In the genomic region with DNA sequence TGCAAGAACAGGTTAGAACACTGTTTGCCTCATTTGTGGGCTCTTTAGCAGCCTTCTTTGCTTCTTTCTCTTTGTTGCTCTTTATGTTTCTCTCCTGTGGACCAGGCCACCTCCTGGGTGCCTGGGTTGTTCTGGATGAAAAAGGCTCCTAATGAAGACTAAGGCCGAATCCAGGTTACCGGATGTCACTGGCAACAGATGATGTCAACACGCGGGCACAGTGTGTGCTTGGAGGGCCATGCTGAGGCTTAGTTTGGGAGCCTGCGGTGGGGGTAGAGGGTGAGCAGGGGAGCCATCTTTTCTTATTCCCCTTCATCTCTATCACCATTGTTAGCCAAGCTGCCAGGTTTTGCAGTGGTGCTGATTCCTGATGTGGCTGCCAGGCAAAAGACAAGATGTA, we compare ENCODE assay signal across 24 mouse cellular contexts. TPM values are rescaled to one million over a fixed set of nuclear protein-coding genes. Genes with fewer than 3 reads are reported as not detected.
DNase-seq lines count a peak whose midpoint lies in the region; ATAC-seq and TF ChIP-seq lines count a peak whose summit lies in the region.
"Had no signal": no experiment of that assay in that cellular context is flagged by ENCODE, and none has a peak within 500 bp of the region (broad histone marks: within the 10 kb centered on the region; RNA-seq: fewer than 3 reads in every experiment).

No protein-coding gene starts in this region.

- TF ChIP-seq POLR2A in heart, adult 2 months (IDR thresholded peaks at IDR 0.05; ENCODE audit: insufficient read depth, low read depth, low read length) = no peak

- peak; percentile 84 for DNase-seq in heart, adult 11 months
- no peak for DNase-seq in heart, adult 2 months
- peak; percentile 7 for DNase-seq in liver, postnatal 0 days
- no peak for DNase-seq in ES-E14 (ENCODE audit: low read depth, low spot score)
- DNase-seq in c-Kit-positive CD71-positive TER-119-positive erythroid progenitor cells, embryonic 14.5 days (ENCODE audit: low spot score) = no peak
- DNase-seq: adrenal gland, postnatal 10 days; B cell, adult 2 months; cerebellum, adult 2 months; gastrocnemius, postnatal 10 days; heart, adult 18-20 months; heart, postnatal 36 days; kidney, adult 11 months; liver; right cerebral cortex, postnatal 14 days; thymus, adult 2 months; thymus, postnatal 4 days had no signal

- no peak for ATAC-seq in liver, postnatal 0 days
- ATAC-seq in liver, embryonic 12.5 days = no peak
- ATAC-seq in forebrain, embryonic 15.5 days (replicated peaks) = no peak
- ATAC-seq: lung, postnatal 0 days had no signal

- in situ Hi-C loops in ES-E14 (cut with MboI; ENCODE audit: low sequenced_read_pairs in 2 of 2, unreplicated experiment in 2 of 2) = no loop called here

- no peaks in the 10 kb centered on the region for H3K27me3 ChIP-seq in heart, adult 2 months (ENCODE audit: control insufficient read depth, insufficient read depth, low read length)
- no peaks in the 10 kb centered on the region for H3K27me3 ChIP-seq in liver, postnatal 0 days (ENCODE audit: insufficient read depth, low read length)
- H3K27me3 ChIP-seq in liver, embryonic 12.5 days (replicated peaks) = peaks cover 8% of the 10 kb centered on the region; the same call in 1 of the 2 replicates
- no peaks in the 10 kb centered on the region for H3K27me3 ChIP-seq in forebrain, embryonic 15.5 days
- H3K27me3 ChIP-seq: embryonic facial prominence, embryonic 15.5 days; heart, embryonic 15.5 days had no signal

- TF ChIP-seq EP300 in heart, adult 2 months (IDR thresholded peaks at IDR 0.05; ENCODE audit: insufficient read depth, low read depth, low read length) = no peak
- TF ChIP-seq EP300 in liver, postnatal 0 days (IDR thresholded peaks at IDR 0.05; ENCODE audit: low read depth) = no peak

- no peak overlapping the region for H3K9ac ChIP-seq in heart, adult 2 months (ENCODE audit: low read depth, low read length)
- H3K9ac ChIP-seq in liver, postnatal 0 days (replicated peaks) = no peak overlapping the region
- H3K9ac ChIP-seq in liver, embryonic 12.5 days = no peak overlapping the region
- no peak overlapping the region for H3K9ac ChIP-seq in ES-E14 (ENCODE audit: insufficient read depth, low read depth, low read length, poor library complexity, severe bottlenecking)
- H3K9ac ChIP-seq in forebrain, embryonic 15.5 days (replicated peaks) = no peak overlapping the region
- H3K9ac ChIP-seq: embryonic facial prominence, embryonic 15.5 days; heart, embryonic 15.5 days had no signal

- intact Hi-C loops in heart, adult 2 months (cut with DNase I) = no loop called here

- H3K9me3 ChIP-seq in liver, postnatal 0 days (ENCODE audit: low read length) = no peaks in the 10 kb centered on the region
- H3K9me3 ChIP-seq in liver, embryonic 12.5 days (replicated peaks) = no peaks in the 10 kb centered on the region
- H3K9me3 ChIP-seq in ES-E14 (ENCODE audit: control insufficient read depth, insufficient read depth, low read depth, low read length) = no peaks in the 10 kb centered on the region
- no peaks in the 10 kb centered on the region for H3K9me3 ChIP-seq in forebrain, embryonic 15.5 days
- H3K9me3 ChIP-seq: embryonic facial prominence, embryonic 15.5 days; heart, embryonic 15.5 days had no signal

- TF ChIP-seq CTCF in heart, adult 2 months (IDR thresholded peaks at IDR 0.05) = no peak
- no peak for TF ChIP-seq CTCF in liver, postnatal 0 days (IDR thresholded peaks at IDR 0.05; ENCODE audit: low read depth)

- no peak overlapping the region for H3K4me3 ChIP-seq in heart, adult 2 months
- no peak overlapping the region for H3K4me3 ChIP-seq in liver, postnatal 0 days (ENCODE audit: low read depth, low read length)
- H3K4me3 ChIP-seq in liver, embryonic 12.5 days = no peak overlapping the region
- no peak overlapping the region for H3K4me3 ChIP-seq in ES-E14 (ENCODE audit: insufficient read depth in 1 of 2, low read depth in 1 of 2, low read length in 2 of 2, poor library complexity in 1 of 2, severe bottlenecking in 1 of 2)
- H3K4me3 ChIP-seq in forebrain, embryonic 15.5 days = no peak overlapping the region
- H3K4me3 ChIP-seq: embryonic facial prominence, embryonic 15.5 days; heart, embryonic 15.5 days had no signal

- no peaks in the 10 kb centered on the region for H3K36me3 ChIP-seq in heart, adult 2 months (ENCODE audit: control insufficient read depth, insufficient read depth, low read length)
- no peaks in the 10 kb centered on the region for H3K36me3 ChIP-seq in liver, postnatal 0 days (replicated peaks; ENCODE audit: insufficient read depth, low read length)
- H3K36me3 ChIP-seq in liver, embryonic 12.5 days = no peaks in the 10 kb centered on the region
- no peaks in the 10 kb centered on the region for H3K36me3 ChIP-seq in ES-E14 (ENCODE audit: control insufficient read depth, insufficient read depth, low read length, poor library complexity, severe bottlenecking)
- H3K36me3 ChIP-seq in forebrain, embryonic 15.5 days = no peaks in the 10 kb centered on the region
- H3K36me3 ChIP-seq: embryonic facial prominence, embryonic 15.5 days; heart, embryonic 15.5 days had no signal

- 85% methylated on average over 5 of the region's 5 CpGs for WGBS in heart, adult 2 months
- WGBS in liver, postnatal 0 days (ENCODE audit: insufficient replicate concordance) = 85% methylated on average over 5 of the region's 5 CpGs
- 77% methylated on average over 5 of the region's 5 CpGs for whole genome bisulfite sequencing in liver, embryonic 12.5 days (ENCODE audit: insufficient replicate concordance)
- WGBS in forebrain, embryonic 15.5 days = 56% methylated on average over 5 of the region's 5 CpGs

- H3K27ac ChIP-seq in heart, adult 2 months = no peak overlapping the region
- H3K27ac ChIP-seq in liver, postnatal 0 days (ENCODE audit: low read depth) = no peak overlapping the region
- H3K27ac ChIP-seq in liver, embryonic 12.5 days = no peak overlapping the region
- H3K27ac ChIP-seq in ES-E14 (ENCODE audit: insufficient read depth, low read depth, low read length, poor library complexity, severe bottlenecking) = peak overlapping the region; percentile 29; the same call in 1 of the 2 replicates
- peak overlapping the region; percentile 17; the same call in 1 of the 2 replicates for H3K27ac ChIP-seq in forebrain, embryonic 15.5 days (replicated peaks)
- H3K27ac ChIP-seq: embryonic facial prominence, embryonic 15.5 days; heart, embryonic 15.5 days; macrophage; stomach, postnatal 0 days had no signal

- no peaks in the 10 kb centered on the region for H3K79me2 ChIP-seq in heart, adult 2 months (replicated peaks; ENCODE audit: control insufficient read depth, insufficient read depth, low read length)

- H3K4me2 ChIP-seq in liver, postnatal 0 days (ENCODE audit: low read depth, low read length) = no peak overlapping the region
- no peak overlapping the region for H3K4me2 ChIP-seq in liver, embryonic 12.5 days
- H3K4me2 ChIP-seq in forebrain, embryonic 15.5 days (replicated peaks) = no peak overlapping the region
- H3K4me2 ChIP-seq: embryonic facial prominence, embryonic 15.5 days; heart, embryonic 15.5 days had no signal

- H3K4me1 ChIP-seq in heart, adult 2 months (ENCODE audit: control insufficient read depth, insufficient read depth, low read length) = no peaks in the 10 kb centered on the region
- H3K4me1 ChIP-seq in liver, postnatal 0 days (ENCODE audit: insufficient read depth) = no peaks in the 10 kb centered on the region
- no peaks in the 10 kb centered on the region; the same call in 1 of the 2 replicates for H3K4me1 ChIP-seq in liver, embryonic 12.5 days
- H3K4me1 ChIP-seq in ES-E14 (ENCODE audit: control insufficient read depth in 2 of 2, insufficient read depth in 2 of 2, low read length in 2 of 2, poor library complexity in 1 of 2) = peaks cover 4 to 8% of the 10 kb centered on the region in 2 experiments; a peak in 3 of 4 replicates
- peaks cover 16% of the 10 kb centered on the region for H3K4me1 ChIP-seq in forebrain, embryonic 15.5 days
- H3K4me1 ChIP-seq: embryonic facial prominence, embryonic 15.5 days had no signal

TF ChIP-seq in ES-E14, 5 proteins besides CTCF, POLR2A, EP300 and RAD21:
- TF ChIP-seq ZNF384 (IDR thresholded peaks at IDR 0.05; ENCODE audit: low read depth, low read length) (no peak), CHD2 (IDR thresholded peaks at IDR 0.05; ENCODE audit: low read depth, low read length) (no peak), HCFC1 (IDR thresholded peaks at IDR 0.05; ENCODE audit: borderline replicate concordance, insufficient read depth, low read length) (no peak), ZC3H11A (IDR thresholded peaks at IDR 0.05; ENCODE audit: borderline replicate concordance, low read depth, low read length) (no peak), MAFK (IDR thresholded peaks at IDR 0.05; ENCODE audit: insufficient read depth, low read depth, low read length) (no peak)

RNA-seq across cellular contexts. Expression of a gene that starts 6.4 kb away (rescaled TPM):
- total RNA-seq in heart, adult 2 months (2021) = 10 to 100 TPM in 1 of 2 experiments, 1 to 10 TPM in 1; 8.4 to 10.3 TPM
- 7.3 and 10.7 TPM in 2 replicates for polyA plus RNA-seq in heart, adult 2 months (2012; rRNA removed)
- polyA plus RNA-seq in liver, postnatal 0 days (2015; fragmentation: Nextera tagmentation; extraction: Ambion mirVana) = 9.7 and 10.0 TPM in 2 replicates
- 7.8 and 8.6 TPM in 2 replicates for polyA plus RNA-seq in liver, embryonic 12.5 days (2016; fragmentation: Nextera tagmentation; extraction: Ambion mirVana)
- total RNA-seq in ES-E14 (2012; rRNA removed) = 9.3 and 11.9 TPM in 2 replicates
- polyA plus RNA-seq in forebrain, embryonic 15.5 days (2015; fragmentation: Nextera tagmentation; extraction: Ambion mirVana) = 15.7 and 25.1 TPM in 2 replicates

RNA-seq across cellular contexts. Expression of a gene that starts 34.7 kb away (rescaled TPM):
- total RNA-seq in heart, adult 2 months (2021) = 100 to 1,000 TPM; 722 to 825 TPM
- 324 and 636 TPM in 2 replicates for polyA plus RNA-seq in heart, adult 2 months (2012; rRNA removed)
- 119 and 125 TPM in 2 replicates for polyA plus RNA-seq in liver, postnatal 0 days (2015; fragmentation: Nextera tagmentation; extraction: Ambion mirVana)
- 138 and 139 TPM in 2 replicates for polyA plus RNA-seq in liver, embryonic 12.5 days (2016; fragmentation: Nextera tagmentation; extraction: Ambion mirVana)
- total RNA-seq in ES-E14 (2012; rRNA removed) = 152 and 171 TPM in 2 replicates
- 235 and 239 TPM in 2 replicates for polyA plus RNA-seq in forebrain, embryonic 15.5 days (2015; fragmentation: Nextera tagmentation; extraction: Ambion mirVana)

RNA-seq across cellular contexts. Expression of a gene that starts 51.6 kb away (rescaled TPM):
- under 1 TPM; 0.34 to 0.91 TPM for total RNA-seq in heart, adult 2 months (2021)
- 0.73 and 1.3 TPM in 2 replicates for polyA plus RNA-seq in heart, adult 2 months (2012; rRNA removed)
- polyA plus RNA-seq in liver, postnatal 0 days (2015; fragmentation: Nextera tagmentation; extraction: Ambion mirVana) = 64.9 and 66.7 TPM in 2 replicates
- 2.8 and 3.5 TPM in 2 replicates for polyA plus RNA-seq in liver, embryonic 12.5 days (2016; fragmentation: Nextera tagmentation; extraction: Ambion mirVana)
- not detected in 2 replicates for total RNA-seq in ES-E14 (2012; rRNA removed)
- not detected in 2 replicates for polyA plus RNA-seq in forebrain, embryonic 15.5 days (2015; fragmentation: Nextera tagmentation; extraction: Ambion mirVana)
- total RNA-seq: neutrophil, adult 5-6 weeks had no signal
- polyA plus RNA-seq: heart, embryonic 15.5 days; macrophage had no signal

Comparison
In these comparisons a context has a peak if more than half of its experiments do, and no peak if none do; other contexts are left out.
1. DNase-seq: peak in heart, adult 11 months (single experiment) and liver, postnatal 0 days (single experiment); none in heart, adult 2 months (0 of 2), ES-E14 (single experiment) and c-Kit-positive CD71-positive TER-119-positive erythroid progenitor cells, embryonic 14.5 days (single experiment).
2. RNA of a gene that starts 51.6 kb away (polyA plus RNA-seq): 64.9 to 66.7 TPM in liver, postnatal 0 days; 2.8 to 3.5 TPM in liver, embryonic 12.5 days, 0.73 to 1.3 TPM in heart, adult 2 months and not detected in forebrain, embryonic 15.5 days; every median in the first group is over 10 times any median in the second.
3. H3K27ac ChIP-seq: peak in ES-E14 (single experiment) and forebrain, embryonic 15.5 days (single experiment); none in heart, adult 2 months (single experiment), liver, postnatal 0 days (single experiment) and liver, embryonic 12.5 days (single experiment).